7 mouse cellular contexts compared by ENCODE assay signal in the genomic region with DNA sequence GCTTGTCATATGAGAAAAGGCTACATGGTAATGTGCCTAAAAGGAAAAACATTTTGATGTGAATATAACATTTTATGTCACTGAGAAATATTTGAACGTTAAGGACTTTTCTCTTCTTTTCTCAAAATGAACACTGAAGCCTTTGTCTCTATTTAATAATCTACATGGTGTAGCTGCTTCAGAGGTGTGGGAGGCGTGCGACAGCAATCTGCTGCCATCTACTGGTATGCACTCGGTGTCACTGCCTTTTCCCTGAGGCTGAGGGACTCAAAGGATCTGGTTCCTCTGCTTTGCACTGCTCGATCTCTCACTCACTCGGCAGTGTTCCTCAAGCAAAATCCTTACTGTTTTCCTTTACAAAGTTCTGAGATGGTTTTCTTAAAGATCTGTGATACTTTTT. TPM values are rescaled to one million over a fixed set of nuclear protein-coding genes. Genes with fewer than 3 reads are reported as not detected.
A peak's percentile ranks its signal among the peaks of the same experiment; 100 is the strongest.
DNase-seq lines count a peak whose midpoint lies in the region; TF ChIP-seq lines count a peak whose summit lies in the region.

No protein-coding gene starts in this region.

- H3K36me3 ChIP-seq in midbrain, embryonic 10.5 days: no peaks in the 10 kb centered on the region

- H3K27me3 ChIP-seq in midbrain, embryonic 10.5 days (ENCODE audit: low read depth, poor library complexity, severe bottlenecking): peaks cover 9% of the 10 kb centered on the region

- WGBS in midbrain, embryonic 10.5 days: 4% methylated on average over 6 of the region's 6 CpGs

- no peaks in the 10 kb centered on the region for H3K9me3 ChIP-seq in midbrain, embryonic 10.5 days (replicated peaks)

- no peak for TF ChIP-seq POLR2A in cortical plate, adult 2 months (IDR thresholded peaks at IDR 0.05; ENCODE audit: extremely low read depth, insufficient read depth, low read length)

- no peak overlapping the region for H3K27ac ChIP-seq in cortical plate, adult 2 months (ENCODE audit: insufficient read depth, low read length)
- H3K27ac ChIP-seq in midbrain, embryonic 10.5 days (replicated peaks): peak overlapping the region; percentile 64; the same call in 1 of the 2 replicates

- H3K4me1 ChIP-seq in cortical plate, adult 2 months (ENCODE audit: control insufficient read depth, insufficient read depth, low read length): no peaks in the 10 kb centered on the region
- peaks cover 24% of the 10 kb centered on the region for H3K4me1 ChIP-seq in midbrain, embryonic 10.5 days

- TF ChIP-seq CTCF in cortical plate, adult 2 months (IDR thresholded peaks at IDR 0.05; ENCODE audit: extremely low read depth, insufficient read depth, low read length): peak; percentile 100

- peak; percentile 62 to 67 for DNase-seq in adrenal gland, adult 18-20 months (ENCODE audit: low spot score in 2 of 2)
- DNase-seq in gastrocnemius, postnatal 10 days: peak; percentile 65
- peak; percentile 74 for DNase-seq in induced T-regulatory cell, adult 2 months (ENCODE audit: low read depth)
- peak; percentile 48 to 67 for DNase-seq in left cerebral cortex, adult 8-10 months (ENCODE audit: low spot score in 2 of 2)
- DNase-seq in midbrain, embryonic 10.5 days (ENCODE audit: low spot score): peak; percentile 78
- DNase-seq in right cerebral cortex, postnatal 4 days: peak; percentile 73

- no peak overlapping the region for H3K4me3 ChIP-seq in cortical plate, adult 2 months (ENCODE audit: insufficient read depth, low read length)
- no peak overlapping the region for H3K4me3 ChIP-seq in midbrain, embryonic 10.5 days

RNA-seq across cellular contexts. Expression of a gene that starts 37.4 kb away (rescaled TPM):
- 10 to 100 TPM; 41.6 to 52.9 TPM for total RNA-seq in adrenal gland, adult 18-20 months (2021)
- 50.5 and 53.2 TPM in 2 replicates for polyA plus RNA-seq in cortical plate, adult 2 months (2012; rRNA removed)
- total RNA-seq in gastrocnemius, postnatal 10 days (2021): 10 to 100 TPM in 1 of 2 experiments, 1 to 10 TPM in 1; 9.3 to 10.5 TPM
- 10 to 100 TPM; 33.0 to 39.9 (median 34.3) TPM for total RNA-seq in left cerebral cortex, adult 8-10 months (2022)
- polyA plus RNA-seq in midbrain, embryonic 10.5 days (2016; fragmentation: Nextera tagmentation; extraction: Ambion mirVana): 3.2 and 5.3 TPM in 2 replicates
